Mouse (Mus musculus) liver, postnatal 0 days (tissue): Measurements from ENCODE around the gene Leng1. TPM values are rescaled to one million over a fixed set of nuclear protein-coding genes. Genes with fewer than 3 reads are reported as not detected.

Source experiments
- ATAC-seq: fragments of 200-750 bp; cut with Nextera tagmentation; 2 replicates; pipeline ENCODE4 v1.8.0; 2017; ENCODE audit warnings: mild to moderate bottlenecking, moderate library complexity
- DNase-seq: peaks from one replicate; pipeline ENCODE4 v3.0.0-alpha.2; 2016
- H3K27ac ChIP-seq: fragments of 300-500 bp; sonication (generic); 2 replicates; pipeline ENCODE4 v1.5.1; 2014; ENCODE audit warnings: antibody characterized with exemption, moderate library complexity, mild to moderate bottlenecking, low read depth
- H3K27me3 ChIP-seq: fragments of 300-500 bp; sonication (generic); 2 replicates; pipeline ENCODE4 v1.6.1; 2014; ENCODE audit warnings: low read length, control low read depth, mixed read lengths; ENCODE audit not compliant: insufficient read depth
- H3K36me3 ChIP-seq: fragments of 300-500 bp; sonication (generic); replicated peaks from 2 replicates; pipeline ENCODE4 v1.6.1; 2014; ENCODE audit warnings: mild to moderate bottlenecking, control low read depth, low read length, moderate library complexity, mixed read lengths; ENCODE audit not compliant: insufficient read depth
- H3K4me1 ChIP-seq: fragments of 300-500 bp; sonication (generic); 2 replicates; pipeline ENCODE4 v1.6.1; 2014; ENCODE audit warnings: antibody characterized with exemption, mild to moderate bottlenecking, control low read depth; ENCODE audit not compliant: insufficient read depth
- H3K4me2 ChIP-seq: fragments of 300-500 bp; sonication (generic); 2 replicates; pipeline ENCODE4 v1.6.1; 2014; ENCODE audit warnings: low read depth, mild to moderate bottlenecking, low read length, moderate library complexity, mixed read lengths
- H3K4me3 ChIP-seq: fragments of 300-500 bp; sonication (generic); 2 replicates; pipeline ENCODE4 v1.5.1; 2014; ENCODE audit warnings: low read depth, low read length
- H3K9ac ChIP-seq: fragments of 300-500 bp; sonication (generic); replicated peaks from 2 replicates; pipeline ENCODE4 v1.6.1; 2014; ENCODE audit warnings: mild to moderate bottlenecking, moderate library complexity
- H3K9me3 ChIP-seq: fragments of 300-500 bp; sonication (generic); 2 replicates; pipeline ENCODE4 v1.6.1; 2016; ENCODE audit warnings: mild to moderate bottlenecking, control low read depth, low read length, mixed read lengths
- CTCF ChIP-seq: sonication (generic); IDR thresholded peaks from 2 replicates; pipeline ENCODE4 v1.5.1; 2016; ENCODE audit warnings: antibody characterized with exemption, low read depth
- EP300 ChIP-seq: IDR thresholded peaks from 2 replicates; pipeline ENCODE4 v1.6.1; 2016; ENCODE audit warnings: antibody characterized with exemption, low read depth, mild to moderate bottlenecking
- WGBS: fragments of 180-500 bp; shearing (Covaris S2); extraction: QIAGEN DNeasy Blood & Tissue Kit; methylation state at CpG from one replicate; pipeline ENCODE4 v1.1.7; 2014; ENCODE audit not compliant: insufficient replicate concordance; 5-methylcytosine and 5-hydroxymethylcytosine counted together
- polyA plus RNA-seq: library from polyadenylated mRNA; unstranded; fragments of >200 nt; fragmentation: Nextera tagmentation; extraction: Ambion mirVana; gene quantifications from 2 replicates; pipeline ENCODE4 v1.2.1, GENCODE M21; 2015

Leng1 gene
- polyA plus RNA-seq, 1 experiment from 2014 or later, result 7.0 TPM

- Histone ChIP-seq H3K36me3 (peaks cover 19% of the 10 kb centered on the region), H3K27me3 (no peaks in the 10 kb centered on the region), H3K4me2 (peak overlapping the region; percentile 83), H3K4me3 (peak overlapping the region; percentile 73), H3K9me3 (no peaks in the 10 kb centered on the region), H3K4me1 (peaks cover 14% of the 10 kb centered on the region), H3K9ac (peak overlapping the region; percentile 77), H3K27ac (peak overlapping the region; percentile 93)
- WGBS, result 35% methylated on average over 4 of the region's 4 CpGs
- DNase-seq (no peak), ATAC-seq (peak; percentile 6; the same call in 1 of the 2 replicates)
- TF ChIP-seq EP300, result no peak
- TF ChIP-seq CTCF, result no peak
These were observed 36.6 kb downstream of the Leng1 start for GRCm38 (mm10) chr7:3629030-3629429.

DNA sequence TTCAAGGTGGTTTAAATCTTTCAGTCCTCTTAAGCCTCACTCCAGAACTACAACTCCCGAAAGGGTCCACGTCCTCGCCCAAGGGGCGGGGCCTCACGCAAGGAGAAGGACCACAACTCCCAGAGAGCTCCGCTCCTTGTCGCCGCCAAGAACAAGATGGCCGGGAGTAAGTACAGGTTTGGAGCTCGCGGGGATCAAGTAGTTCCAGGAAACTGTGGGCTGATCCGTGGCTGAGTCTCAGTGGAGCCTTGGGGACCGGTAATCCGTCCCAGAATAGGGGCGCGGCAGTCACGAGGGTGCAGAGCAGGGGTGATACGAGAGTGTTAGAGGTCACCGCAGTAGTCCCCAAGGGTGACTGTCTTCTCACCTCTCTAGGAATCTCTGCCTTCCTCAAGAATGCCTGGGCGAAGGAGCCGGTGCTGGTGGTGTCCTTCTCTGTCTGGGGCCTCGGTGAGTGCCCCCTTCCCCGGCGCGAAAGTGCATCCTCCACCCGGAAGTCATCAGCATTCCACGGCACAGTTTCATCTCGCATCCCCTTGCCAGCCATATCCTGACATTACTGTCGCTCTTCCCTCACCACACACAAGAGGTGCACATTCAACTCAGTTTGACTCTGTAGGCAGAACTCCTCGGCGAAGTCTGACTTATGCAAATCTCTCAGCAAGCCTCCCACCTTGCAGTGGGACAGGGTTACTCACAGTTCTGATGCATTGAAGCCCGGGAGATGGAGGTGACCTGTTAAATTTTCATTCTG is 48.2 kb downstream of the Leng1 start, which contains the start of gene Ndufa3:
Ndufa3 (plus strand) TSS at position 132 of the 754 bp plus-strand sequence.
- DNase-seq (peak; percentile 89), ATAC-seq (peak; percentile 98)
- peak within 1 kb of the TSS; percentile 55 for H3K27ac ChIP-seq
- peak within 1 kb of the TSS; percentile 75 for H3K9ac ChIP-seq
- H3K4me3 ChIP-seq, result peak within 1 kb of the TSS; percentile 75
- TF ChIP-seq EP300 (no peak), CTCF (no peak)
- WGBS, result 1% methylated on average over 31 of the region's 32 CpGs
- H3K27me3 ChIP-seq, result no peaks in the 10 kb centered on the region
- H3K4me2 ChIP-seq, result peak within 1 kb of the TSS; percentile 78
- H3K9me3 ChIP-seq, result no peaks in the 10 kb centered on the region
- H3K36me3 ChIP-seq, result peaks cover 22% of the 10 kb centered on the region
- H3K4me1 ChIP-seq, result peaks cover 14% of the 10 kb centered on the region

- H3K36me3 ChIP-seq, result peaks cover 22% of the 10 kb centered on the region
- TF ChIP-seq EP300 (peak; percentile 30; the same call in 1 of the 2 replicates), CTCF (peak; percentile 68)
- DNase-seq (no peak), ATAC-seq (peak; percentile 61)
- H3K4me1 ChIP-seq, result peaks cover 14% of the 10 kb centered on the region
- H3K9ac ChIP-seq, result no peak overlapping the region
- peak overlapping the region; percentile 78 for H3K4me2 ChIP-seq
- H3K27me3 ChIP-seq, result no peaks in the 10 kb centered on the region
- H3K9me3 ChIP-seq, result no peaks in the 10 kb centered on the region
- H3K4me3 ChIP-seq, result peak overlapping the region; percentile 75
- 33% methylated on average over 6 of the region's 6 CpGs for WGBS
- H3K27ac ChIP-seq, result no peak overlapping the region
These were observed 49.0 kb downstream of the Leng1 start for GRCm38 (mm10) chr7:3616389-3617241.

DNA sequence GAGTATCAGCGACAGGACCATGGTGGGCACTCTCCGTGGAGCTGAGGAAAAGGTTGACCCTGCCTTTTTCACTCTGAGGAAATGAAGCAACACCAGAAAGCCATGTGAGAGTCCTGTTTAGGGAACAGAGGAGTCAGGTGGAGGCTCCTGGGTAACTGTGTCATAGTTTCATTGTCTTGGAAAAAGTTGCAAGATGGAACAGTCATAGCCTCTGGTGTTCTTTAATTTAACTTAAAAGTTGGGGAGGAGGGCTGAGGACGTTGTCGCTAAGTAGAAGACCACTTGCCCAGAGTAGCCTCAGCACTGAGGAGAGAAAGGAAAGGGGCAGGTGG is 49.6 kb downstream of the Leng1 start, which contains the start of gene Oscar:
Oscar (minus strand) TSS at position 101 of the 332 bp plus-strand sequence.
- ATAC-seq (no peak), DNase-seq (no peak)
- no peaks in the 10 kb centered on the region for H3K9me3 ChIP-seq
- WGBS, result 69% methylated on average over 4 of the region's 4 CpGs
- H3K9ac ChIP-seq, result no peak within 1 kb of the TSS
- peaks cover 22% of the 10 kb centered on the region for H3K36me3 ChIP-seq
- no peak within 1 kb of the TSS for H3K27ac ChIP-seq
- no peaks in the 10 kb centered on the region for H3K27me3 ChIP-seq
- peak within 1 kb of the TSS; percentile 78 for H3K4me2 ChIP-seq
- no peak for TF ChIP-seq CTCF
- TF ChIP-seq EP300, result no peak
- H3K4me1 ChIP-seq, result peaks cover 14% of the 10 kb centered on the region
- peak within 1 kb of the TSS; percentile 75 for H3K4me3 ChIP-seq

DNA sequence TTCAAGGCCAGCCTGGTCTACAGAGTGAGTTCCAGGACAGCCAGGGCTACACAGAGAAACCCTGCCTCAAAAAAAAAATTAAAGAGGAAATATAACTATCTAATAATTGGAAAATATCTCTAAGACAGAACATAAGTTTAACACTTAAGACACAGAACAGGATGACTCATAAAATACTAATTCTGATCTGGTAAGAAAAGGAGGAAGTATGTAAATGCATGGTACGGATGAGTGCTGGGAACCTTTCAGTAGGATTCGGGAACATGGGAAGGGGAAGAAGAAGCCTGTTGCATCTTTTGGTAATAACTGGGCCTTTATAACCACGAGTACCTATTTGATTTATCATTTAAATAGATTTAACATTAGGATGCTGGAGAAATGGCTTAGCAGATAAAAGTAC is 51.6 kb downstream of the Leng1 start:
- DNase-seq, result no peak
- ATAC-seq, result no peak
- 54% methylated on average over 3 of the region's 3 CpGs for WGBS
- Histone ChIP-seq H3K4me1 (peaks cover 14% of the 10 kb centered on the region), H3K9ac (no peak overlapping the region), H3K36me3 (peaks cover 5% of the 10 kb centered on the region; the same call in 1 of the 2 replicates), H3K27ac (no peak overlapping the region), H3K4me2 (no peak overlapping the region), H3K27me3 (no peaks in the 10 kb centered on the region), H3K4me3 (no peak overlapping the region), H3K9me3 (no peaks in the 10 kb centered on the region)
- TF ChIP-seq EP300 (no peak), CTCF (no peak)

DNA sequence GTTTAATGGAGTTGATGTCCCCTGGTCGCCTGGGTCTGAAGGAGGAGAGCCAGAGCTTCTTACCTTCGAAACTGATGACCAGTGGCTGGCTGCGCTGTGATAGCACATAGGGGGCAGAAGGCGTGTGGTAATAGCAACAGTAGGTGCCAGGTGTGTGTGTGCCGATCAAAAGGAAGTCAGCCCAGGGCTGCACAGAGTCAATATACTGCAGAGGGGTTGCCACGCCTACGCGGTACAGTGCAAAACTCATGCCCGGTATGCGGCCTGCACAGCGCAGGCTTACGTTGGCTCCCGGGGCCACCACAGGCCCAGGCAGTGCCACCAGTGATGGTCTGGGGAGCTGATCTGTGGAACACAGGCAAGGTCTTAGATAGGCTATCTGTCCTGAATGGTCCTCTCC is 54.6 kb downstream of the Leng1 start:
- Histone ChIP-seq H3K4me2 (no peak overlapping the region), H3K4me1 (no peaks in the 10 kb centered on the region), H3K27ac (no peak overlapping the region), H3K27me3 (no peaks in the 10 kb centered on the region), H3K36me3 (no peaks in the 10 kb centered on the region), H3K4me3 (no peak overlapping the region), H3K9me3 (no peaks in the 10 kb centered on the region), H3K9ac (no peak overlapping the region)
- 0 out of 2 replicates have a peak, but pooled peaks have one; percentile 11 for ATAC-seq
- no peak for DNase-seq
- TF ChIP-seq EP300 (no peak), CTCF (no peak)
- WGBS, result 80% methylated on average over 13 of the region's 13 CpGs
